Mouse (Mus musculus) testis, adult 2 months (tissue): ENCODE results near the gene Palmd. TPM values are rescaled to one million over a fixed set of nuclear protein-coding genes. Genes with fewer than 3 reads are reported as not detected.
A peak's percentile ranks its signal among the peaks of the same experiment; 100 is the strongest.

Experiments used
- H3K27ac ChIP-seq: fragments of 200-500 bp; 2 replicates; pipeline ENCODE4 v1.5.1; 2012; ENCODE audit warnings: low read depth, low read length; ENCODE audit not compliant: control insufficient read depth, insufficient read depth
- H3K27me3 ChIP-seq: fragments of 200-500 bp; 2 replicates; pipeline ENCODE4 v1.6.1; 2012; ENCODE audit warnings: mild to moderate bottlenecking, low read length, moderate library complexity; ENCODE audit not compliant: control insufficient read depth, insufficient read depth
- H3K36me3 ChIP-seq: fragments of 200-500 bp; 2 replicates; pipeline ENCODE4 v1.6.1; 2012; ENCODE audit warnings: mild to moderate bottlenecking, low read length; ENCODE audit not compliant: control insufficient read depth, insufficient read depth
- H3K4me1 ChIP-seq: fragments of 200-500 bp; 2 replicates; pipeline ENCODE4 v1.6.1; 2012; ENCODE audit warnings: low read length; ENCODE audit not compliant: control insufficient read depth, insufficient read depth
- H3K4me3 ChIP-seq: fragments of 200-500 bp; 2 replicates; pipeline ENCODE4 v1.5.1; 2012; ENCODE audit warnings: low read depth, mild to moderate bottlenecking, low read length, moderate library complexity, mixed read lengths; ENCODE audit not compliant: control insufficient read depth
- CTCF ChIP-seq: fragments of 200-500 bp; IDR thresholded peaks from 2 replicates; pipeline ENCODE4 v1.5.1; 2012; ENCODE audit warnings: low read depth, mild to moderate bottlenecking, inconsistent platforms, low read length, moderate library complexity; ENCODE audit not compliant: control insufficient read depth, insufficient read depth, insufficient replicate concordance
- POLR2A ChIP-seq: fragments of 200-500 bp; IDR thresholded peaks from 2 replicates; pipeline ENCODE4 v1.6.1; 2012; ENCODE audit warnings: low read depth, mild to moderate bottlenecking, inconsistent platforms, low read length, moderate library complexity; ENCODE audit not compliant: control insufficient read depth
- polyA plus RNA-seq: library from polyadenylated mRNA; depleted of rRNA; stranded (reverse); fragments of >200 nt; gene quantifications from 2 replicates; pipeline ENCODE4 v1.2.3, GENCODE M21; 2012

Gene Palmd
- polyA plus RNA-seq, 1 experiment = 0.36 TPM

- TF ChIP-seq CTCF (no peak), POLR2A (peak; percentile 69)
- H3K4me3 ChIP-seq = peak overlapping the region; percentile 74
Measured at GRCm38 (mm10) chr3:116961354-116962142, 7.2 kb downstream of the Palmd start.

GRCm38 (mm10) chr3:116960414-116960813 is 8.4 kb downstream of the Palmd start:
- no peak for TF ChIP-seq CTCF
- TF ChIP-seq POLR2A = no peak
- H3K4me3 ChIP-seq = no peak overlapping the region
- no peaks in the 10 kb centered on the region for H3K27me3 ChIP-seq
- no peaks in the 10 kb centered on the region for H3K36me3 ChIP-seq
- no peak overlapping the region for H3K27ac ChIP-seq
- H3K4me1 ChIP-seq = peaks cover 2% of the 10 kb centered on the region

More at GRCm38 (mm10) chr3:116961354-116962142, 7.2 kb downstream of the Palmd start:
- Histone ChIP-seq H3K4me1 (peaks cover 2% of the 10 kb centered on the region), H3K27ac (peak overlapping the region; percentile 83), H3K36me3 (no peaks in the 10 kb centered on the region), H3K27me3 (no peaks in the 10 kb centered on the region)

GRCm38 (mm10) chr3:116955061-116955460 is 13.7 kb downstream of the Palmd start:
- no peaks in the 10 kb centered on the region for H3K4me1 ChIP-seq
- H3K27me3 ChIP-seq = no peaks in the 10 kb centered on the region
- H3K36me3 ChIP-seq = no peaks in the 10 kb centered on the region
- no peak overlapping the region for H3K4me3 ChIP-seq
- TF ChIP-seq POLR2A (no peak), CTCF (no peak)
- no peak overlapping the region for H3K27ac ChIP-seq

- Histone ChIP-seq H3K36me3 (no peaks in the 10 kb centered on the region), H3K4me3 (no peak overlapping the region), H3K4me1 (no peaks in the 10 kb centered on the region), H3K27ac (no peak overlapping the region), H3K27me3 (no peaks in the 10 kb centered on the region)
- TF ChIP-seq CTCF (no peak), POLR2A (no peak)
Measured at GRCm38 (mm10) chr3:116953366-116953765, 15.4 kb downstream of the Palmd start.

- no peaks in the 10 kb centered on the region for H3K4me1 ChIP-seq
- no peak overlapping the region for H3K4me3 ChIP-seq
- no peak overlapping the region for H3K27ac ChIP-seq
- TF ChIP-seq POLR2A (no peak), CTCF (no peak)
- no peaks in the 10 kb centered on the region for H3K36me3 ChIP-seq
- H3K27me3 ChIP-seq = no peaks in the 10 kb centered on the region
Measured at GRCm38 (mm10) chr3:116952242-116952899, 16.4 kb downstream of the Palmd start.

GRCm38 (mm10) chr3:116951489-116951888 is 17.3 kb downstream of the Palmd start:
- Histone ChIP-seq H3K36me3 (no peaks in the 10 kb centered on the region), H3K27ac (no peak overlapping the region), H3K4me1 (no peaks in the 10 kb centered on the region), H3K27me3 (no peaks in the 10 kb centered on the region), H3K4me3 (no peak overlapping the region)
- TF ChIP-seq CTCF (no peak), POLR2A (no peak)

- no peaks in the 10 kb centered on the region for H3K36me3 ChIP-seq
- no peak overlapping the region for H3K27ac ChIP-seq
- no peaks in the 10 kb centered on the region for H3K27me3 ChIP-seq
- H3K4me1 ChIP-seq = no peaks in the 10 kb centered on the region
- no peak overlapping the region for H3K4me3 ChIP-seq
- TF ChIP-seq CTCF (no peak), POLR2A (no peak)
Measured at GRCm38 (mm10) chr3:116950665-116951115, 18.1 kb downstream of the Palmd start.
